Mouse (Mus musculus) spleen, adult 2 months (tissue): ENCODE results near the gene Pfkfb4. TPM values are rescaled to one million over a fixed set of nuclear protein-coding genes. Genes with fewer than 3 reads are reported as not detected.

Source experiments
- DNase-seq, 2 experiments: peaks; one replicate each; pipeline versions ENCODE4 v3.0.0 to v3.0.0-alpha.2; 2012 to 2021; ENCODE audit warnings: low spot score in 2 of 2, low read depth in 1 of 2
- H3K27ac ChIP-seq: fragments of 200-500 bp; 2 replicates; pipeline ENCODE4 v1.5.1; 2012; ENCODE audit warnings: low read length, inconsistent platforms; ENCODE audit not compliant: insufficient read depth
- H3K27me3 ChIP-seq: fragments of 200-500 bp; 2 replicates; pipeline ENCODE4 v1.6.1; 2012; ENCODE audit warnings: mild to moderate bottlenecking, moderate library complexity, low read length, inconsistent platforms; ENCODE audit not compliant: control insufficient read depth, insufficient read depth
- H3K36me3 ChIP-seq: fragments of 200-500 bp; 2 replicates; pipeline ENCODE4 v1.6.1; 2012; ENCODE audit warnings: mild to moderate bottlenecking, low read length, inconsistent platforms; ENCODE audit not compliant: control insufficient read depth, insufficient read depth
- H3K4me1 ChIP-seq: fragments of 200-500 bp; 2 replicates; pipeline ENCODE4 v1.6.1; 2011; ENCODE audit warnings: inconsistent platforms; ENCODE audit not compliant: control insufficient read depth, insufficient read depth, insufficient read length
- H3K4me3 ChIP-seq: fragments of 200-500 bp; 2 replicates; pipeline ENCODE4 v1.5.1; 2011; ENCODE audit warnings: mild to moderate bottlenecking, inconsistent platforms; ENCODE audit not compliant: insufficient read depth, insufficient read length; ENCODE audit errors: extremely low read depth
- CTCF ChIP-seq: fragments of 200-500 bp; IDR thresholded peaks from 2 replicates; pipeline ENCODE4 v1.5.1; 2011; ENCODE audit warnings: mild to moderate bottlenecking, inconsistent platforms; ENCODE audit not compliant: insufficient read depth, insufficient read length, insufficient replicate concordance; ENCODE audit errors: extremely low read depth
- POLR2A ChIP-seq: fragments of 200-500 bp; IDR thresholded peaks from 2 replicates; pipeline ENCODE4 v1.6.1; 2011; ENCODE audit warnings: low read depth, low read length, inconsistent platforms
- WGBS: fragments of 180-500 bp; shearing (Covaris S2); methylation state at CpG from one replicate; pipeline ENCODE4 v1.1.7; 2018; 5-methylcytosine and 5-hydroxymethylcytosine counted together
- polyA plus RNA-seq: library from polyadenylated mRNA; depleted of rRNA; stranded (reverse); fragments of >200 nt; gene quantifications from 2 replicates; pipeline ENCODE4 v1.2.3, GENCODE M21; 2012

Pfkfb4 gene
- polyA plus RNA-seq, 1 experiment, result 22.6 TPM

DNA sequence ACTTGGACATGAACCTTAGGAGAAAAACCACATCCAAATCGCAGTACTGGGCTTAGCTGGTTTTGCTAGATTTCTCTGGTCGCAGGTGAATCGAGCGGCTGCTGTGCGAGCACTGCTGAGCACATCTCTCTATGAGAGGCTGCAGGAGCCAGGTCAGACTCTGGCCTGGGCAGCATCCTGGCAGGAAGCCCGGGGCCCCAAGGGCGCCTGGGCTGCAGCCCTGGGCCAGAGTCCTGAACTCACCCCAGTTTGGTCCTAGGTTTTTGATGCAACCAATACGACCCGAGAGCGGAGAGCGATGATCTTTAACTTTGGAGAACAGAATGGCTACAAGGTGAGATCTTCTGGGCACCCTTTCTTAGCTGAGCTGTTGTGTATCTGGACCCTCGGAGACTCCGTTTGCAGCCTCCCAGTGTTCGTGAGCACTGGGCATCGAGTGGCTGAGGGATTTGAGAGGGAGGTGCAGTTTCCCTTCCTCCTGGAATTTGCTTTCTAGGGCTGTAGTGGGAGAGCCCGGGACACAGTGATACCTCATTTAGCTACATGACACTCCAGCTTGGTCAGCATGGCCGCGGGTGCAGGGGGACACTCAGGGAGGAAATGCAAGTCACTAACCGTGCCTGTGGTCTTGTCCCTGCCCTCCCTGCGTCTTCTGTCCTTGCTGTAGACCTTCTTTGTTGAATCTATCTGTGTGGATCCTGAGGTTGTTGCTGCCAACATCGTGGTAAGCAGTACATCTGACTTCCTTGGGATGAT is 15.6 kb downstream of the Pfkfb4 start:
- Histone ChIP-seq H3K36me3 (peaks cover 2% of the 10 kb centered on the region; the same call in 1 of the 2 replicates), H3K4me3 (no peak overlapping the region)
- TF ChIP-seq POLR2A, result no peak
- no peak for TF ChIP-seq CTCF

DNA sequence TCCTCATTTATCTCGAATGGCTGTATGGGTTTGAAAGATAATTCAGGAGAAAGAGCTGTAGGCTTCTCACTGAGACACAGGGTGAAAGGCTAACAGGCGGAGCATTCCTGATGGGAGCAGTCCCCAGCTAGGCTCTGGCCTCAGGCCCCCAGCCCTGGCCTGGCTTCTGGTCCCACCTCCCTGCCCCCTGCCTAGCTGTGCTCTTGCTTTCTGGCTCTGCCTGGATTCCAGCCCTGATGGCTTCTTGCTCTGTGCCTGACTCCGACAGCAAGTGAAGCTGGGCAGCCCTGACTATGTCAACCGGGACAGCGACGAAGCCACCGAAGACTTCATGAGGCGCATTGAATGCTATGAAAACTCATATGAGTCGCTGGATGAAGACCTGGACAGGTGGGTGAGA is 16.5 kb downstream of the Pfkfb4 start:
- TF ChIP-seq POLR2A, result no peak
- TF ChIP-seq CTCF, result no peak
- DNase-seq, result no peak
- H3K4me3 ChIP-seq, result no peak overlapping the region
- H3K4me1 ChIP-seq, result 0 out of 2 replicates have a peak, but pooled peaks cover 3% of the 10 kb centered on the region
- peaks cover 2% of the 10 kb centered on the region; the same call in 1 of the 2 replicates for H3K36me3 ChIP-seq
- no peaks in the 10 kb centered on the region for H3K27me3 ChIP-seq
- 92% methylated on average over 9 of the region's 9 CpGs for WGBS
- no peak overlapping the region for H3K27ac ChIP-seq

More for the DNA sequence above, 15.6 kb downstream of the Pfkfb4 start:
- Histone ChIP-seq H3K4me1 (0 out of 2 replicates have a peak, but pooled peaks cover 3% of the 10 kb centered on the region), H3K27me3 (no peaks in the 10 kb centered on the region), H3K27ac (no peak overlapping the region)
- no peak for DNase-seq
- 85% methylated on average over 21 of the region's 21 CpGs for WGBS

DNA sequence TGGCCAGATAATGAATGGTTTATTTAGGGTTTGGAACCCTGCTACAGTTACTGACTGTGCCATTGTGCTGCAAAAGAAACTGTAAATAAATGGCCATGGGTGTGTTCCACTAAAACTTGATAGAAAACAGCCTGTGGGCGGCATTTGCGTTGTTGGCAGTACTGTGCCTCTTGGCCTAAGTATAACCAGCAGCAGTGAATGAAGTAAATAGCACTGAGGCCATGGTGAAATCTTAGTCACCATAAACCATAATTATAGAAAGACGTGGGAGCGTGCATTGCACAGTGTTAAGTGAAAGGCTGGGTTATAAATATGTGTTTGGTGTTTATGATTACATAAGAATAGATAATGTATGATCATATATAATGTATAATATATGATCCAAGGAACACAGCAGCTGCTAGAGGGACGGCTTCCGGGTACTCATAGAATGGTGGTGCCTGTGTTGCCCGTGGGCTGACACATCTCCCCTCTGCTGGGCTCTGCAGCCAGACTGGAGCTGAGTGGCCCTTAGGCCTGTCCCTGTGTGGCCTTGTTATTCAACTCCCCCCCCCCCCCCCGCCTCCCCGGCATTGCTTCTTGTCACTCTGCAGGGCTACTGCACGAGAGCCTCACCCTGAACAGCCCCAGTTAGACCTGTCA is 17.5 kb downstream of the Pfkfb4 start:
- peaks cover 2% of the 10 kb centered on the region; the same call in 1 of the 2 replicates for H3K36me3 ChIP-seq
- DNase-seq, result no peak

DNA sequence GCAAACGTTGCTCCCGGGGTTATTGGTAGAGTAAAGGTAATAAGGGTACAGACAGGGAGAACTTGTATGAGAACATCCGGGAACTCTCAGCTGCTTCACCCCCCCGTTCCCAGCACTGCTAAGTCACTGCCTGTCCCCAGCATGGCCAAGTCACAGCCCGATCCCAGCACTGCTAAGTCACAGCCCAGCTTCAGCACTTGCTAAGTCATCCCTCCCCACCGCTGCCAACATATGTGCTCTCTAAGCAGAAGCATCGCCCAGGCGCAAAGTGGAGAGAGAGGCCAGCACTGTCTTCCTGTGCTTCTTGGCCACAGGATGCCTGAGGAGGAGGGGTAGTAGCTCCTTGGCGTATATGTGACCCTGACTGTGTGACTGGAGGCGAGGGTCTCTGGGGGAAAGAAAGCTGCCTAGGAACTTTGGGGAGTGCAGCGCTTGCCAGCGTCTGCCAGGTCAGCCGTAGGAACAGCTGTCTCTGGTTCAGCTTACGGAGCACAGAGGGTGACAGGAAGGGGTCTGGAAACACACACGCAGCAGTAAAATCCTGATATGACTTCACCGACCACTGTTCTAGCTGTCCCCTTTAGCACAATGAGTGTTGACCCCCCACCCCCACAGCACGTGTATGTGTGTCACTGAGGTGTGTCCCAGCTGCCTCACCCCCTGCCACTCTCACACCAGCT is 18.2 kb downstream of the Pfkfb4 start:
- WGBS, result 22% methylated on average over 17 of the region's 17 CpGs
- TF ChIP-seq POLR2A (no peak), CTCF (no peak)
- Histone ChIP-seq H3K4me1 (0 out of 2 replicates have a peak, but pooled peaks cover 3% of the 10 kb centered on the region), H3K36me3 (peaks cover 2% of the 10 kb centered on the region; the same call in 1 of the 2 replicates), H3K27ac (no peak overlapping the region), H3K4me3 (no peak overlapping the region), H3K27me3 (no peaks in the 10 kb centered on the region)
- DNase-seq, result no peak

More for the DNA sequence above, 17.5 kb downstream of the Pfkfb4 start:
- H3K4me3 ChIP-seq, result no peak overlapping the region
- H3K27me3 ChIP-seq, result no peaks in the 10 kb centered on the region
- H3K27ac ChIP-seq, result no peak overlapping the region
- WGBS, result 66% methylated on average over 10 of the region's 10 CpGs
- 0 out of 2 replicates have a peak, but pooled peaks cover 3% of the 10 kb centered on the region for H3K4me1 ChIP-seq
- TF ChIP-seq CTCF, result no peak
- TF ChIP-seq POLR2A, result no peak

DNA sequence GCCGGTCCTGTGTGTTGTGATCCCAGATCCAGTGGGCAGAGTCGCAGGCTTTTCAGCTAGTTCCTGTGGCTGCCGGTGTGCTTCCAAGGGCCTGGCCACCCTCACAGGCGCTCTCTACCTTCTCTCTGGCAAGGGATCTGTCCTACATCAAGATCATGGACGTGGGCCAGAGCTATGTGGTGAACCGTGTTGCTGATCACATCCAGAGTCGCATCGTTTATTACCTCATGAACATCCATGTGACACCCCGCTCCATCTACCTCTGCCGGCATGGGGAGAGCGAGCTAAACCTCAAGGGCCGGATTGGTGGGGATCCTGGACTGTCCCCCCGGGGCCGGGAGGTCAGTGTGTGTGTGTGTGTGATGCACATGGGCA is 18.7 kb downstream of the Pfkfb4 start:
- Histone ChIP-seq H3K36me3 (peaks cover 2% of the 10 kb centered on the region; the same call in 1 of the 2 replicates), H3K27me3 (no peaks in the 10 kb centered on the region), H3K4me1 (0 out of 2 replicates have a peak, but pooled peaks cover 3% of the 10 kb centered on the region), H3K27ac (no peak overlapping the region), H3K4me3 (no peak overlapping the region)
- WGBS, result 76% methylated on average over 14 of the region's 14 CpGs
- TF ChIP-seq POLR2A, result no peak
- no peak for TF ChIP-seq CTCF
- DNase-seq, result no peak

DNA sequence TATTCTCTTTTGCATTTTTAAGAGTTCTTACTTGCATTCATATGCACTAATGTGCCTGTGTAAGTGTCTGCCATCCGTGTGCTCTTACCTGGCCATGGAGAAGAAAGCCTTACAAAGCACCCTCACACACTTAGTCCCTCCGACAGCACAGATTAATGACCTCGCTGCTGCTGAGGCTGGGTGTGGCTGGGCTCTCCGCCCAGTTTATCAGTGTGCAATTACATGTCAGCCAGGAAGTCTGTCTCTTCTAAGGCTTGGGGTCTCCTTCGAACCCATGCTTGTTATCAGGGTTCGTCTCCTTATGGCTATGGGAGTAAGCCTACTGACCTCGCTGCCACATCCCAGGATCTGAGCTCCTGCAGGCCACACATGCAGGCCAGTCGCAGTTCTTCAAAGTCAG is 23.8 kb downstream of the Pfkfb4 start:
- Histone ChIP-seq H3K27ac (no peak overlapping the region), H3K36me3 (peaks cover under 1% of the 10 kb centered on the region; the same call in 1 of the 2 replicates), H3K4me3 (no peak overlapping the region), H3K27me3 (no peaks in the 10 kb centered on the region), H3K4me1 (no peaks in the 10 kb centered on the region)
- TF ChIP-seq POLR2A (no peak), CTCF (no peak)
- 84% methylated on average over 8 of the region's 8 CpGs for WGBS
- DNase-seq, result no peak
